Mouse (Mus musculus) E14TG2a.4 (cell line): ENCODE data around the gene Krr1.

Source experiments
- CTCF ChIP-seq: conservative IDR thresholded peaks from 2 replicates; pipeline ENCODE4 v1.5.1; 2014; ENCODE audit warnings: low read length
- NANOG ChIP-seq: IDR thresholded peaks from 2 replicates; pipeline ENCODE4 v1.6.1; 2014; ENCODE audit warnings: borderline replicate concordance, low read length, mixed read lengths
- POU5F1 ChIP-seq: IDR thresholded peaks from 2 replicates; pipeline ENCODE4 v1.6.1; 2014; ENCODE audit warnings: low read length, borderline replicate concordance

- TF ChIP-seq CTCF (no peak), POU5F1 (no peak), NANOG (no peak; the same call in 1 of the 2 replicates)
Observed at GRCm38 (mm10) chr10:111932621-111933345, 39.7 kb upstream of the Krr1 start.
